22 mouse cellular contexts compared by ENCODE assay signal in the genomic region with DNA sequence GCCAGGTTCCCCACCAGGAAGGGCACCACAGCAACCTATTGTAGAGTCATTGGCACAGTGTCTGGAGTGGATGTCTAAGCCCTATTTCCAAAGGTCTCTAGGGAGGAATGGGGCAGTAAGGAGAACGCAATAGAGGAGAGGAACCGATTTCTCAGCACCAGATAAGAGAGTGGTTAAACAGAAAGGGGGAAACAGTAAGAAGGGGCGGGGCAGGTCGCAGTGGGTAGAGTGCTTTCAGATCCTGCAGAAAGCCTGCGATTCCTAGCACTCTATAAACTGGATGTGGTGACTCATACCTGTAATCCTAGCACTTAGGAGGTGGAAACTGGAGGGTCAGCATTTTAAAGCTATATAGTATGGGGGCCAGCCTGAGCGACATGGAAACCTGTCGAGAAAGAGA. TPM values are rescaled to one million over a fixed set of nuclear protein-coding genes. Genes with fewer than 3 reads are reported as not detected.
"Had no signal": no experiment of that assay in that cellular context is flagged by ENCODE, and none has a peak within 500 bp of the region (broad histone marks: within the 10 kb centered on the region; RNA-seq: fewer than 3 reads in every experiment).

No protein-coding gene starts in this region.

- H3K36me3 ChIP-seq: kidney, embryonic 15.5 days; limb, embryonic 12.5 days; liver, embryonic 13.5 days; lung, embryonic 15.5 days; neural tube, embryonic 12.5 days had no signal

- H3K9ac ChIP-seq: kidney, embryonic 15.5 days; liver, embryonic 13.5 days; liver, postnatal 0 days; lung, embryonic 15.5 days; neural tube, embryonic 12.5 days had no signal

- H3K4me2 ChIP-seq: kidney, embryonic 15.5 days; limb, embryonic 12.5 days; liver, embryonic 13.5 days; lung, embryonic 15.5 days; neural tube, embryonic 12.5 days had no signal

- H3K4me3 ChIP-seq: kidney, embryonic 15.5 days; limb, embryonic 12.5 days; liver, embryonic 13.5 days; lung, embryonic 15.5 days; neural tube, embryonic 12.5 days had no signal

- H3K27ac ChIP-seq: kidney, embryonic 15.5 days; limb, embryonic 12.5 days; liver, embryonic 13.5 days; lung, embryonic 15.5 days; macrophage; neural tube, embryonic 12.5 days had no signal

- H3K4me1 ChIP-seq: liver, embryonic 13.5 days; lung, embryonic 15.5 days; neural tube, embryonic 12.5 days had no signal

- DNase-seq: kidney, adult 2 months; kidney, postnatal 14 days; liver; liver, embryonic 13.5 days; liver, postnatal 0 days; lung, postnatal 14 days; midbrain, embryonic 14.5 days; thymus, adult 2 months; thymus, postnatal 36 days had no signal

- ATAC-seq: liver, postnatal 0 days had no signal

- H3K9me3 ChIP-seq: kidney, embryonic 15.5 days; limb, embryonic 12.5 days; liver, embryonic 13.5 days; lung, embryonic 15.5 days; neural tube, embryonic 12.5 days had no signal

RNA-seq across cellular contexts. Expression of a gene that starts 14.4 kb away (rescaled TPM):
- total RNA-seq: layer of hippocampus, adult 8-10 months; layer of hippocampus, postnatal 14 days; left cerebral cortex, adult 18-20 months; left cerebral cortex, postnatal 10 days; monocyte, adult 5-6 weeks; neutrophil, adult 5-6 weeks had no signal
- polyA plus RNA-seq: kidney, adult 2 months; kidney, embryonic 15.5 days; large intestine, adult 2 months; liver, embryonic 13.5 days; liver, postnatal 0 days; lung, embryonic 15.5 days; macrophage had no signal

RNA-seq across cellular contexts. Expression of a gene that starts 19.0 kb away (rescaled TPM):
- total RNA-seq: layer of hippocampus, adult 8-10 months; layer of hippocampus, postnatal 14 days; left cerebral cortex, adult 18-20 months; left cerebral cortex, postnatal 10 days; monocyte, adult 5-6 weeks; neutrophil, adult 5-6 weeks had no signal
- polyA plus RNA-seq: kidney, embryonic 15.5 days; large intestine, adult 2 months; limb, embryonic 12.5 days; lung, embryonic 15.5 days; macrophage; midbrain, embryonic 14.5 days; neural tube, embryonic 12.5 days; testis, adult 2 months had no signal

RNA-seq across cellular contexts. Expression of a gene that starts 40.7 kb away (rescaled TPM):
- total RNA-seq: layer of hippocampus, adult 8-10 months; layer of hippocampus, postnatal 14 days; left cerebral cortex, adult 18-20 months; monocyte, adult 5-6 weeks; neutrophil, adult 5-6 weeks had no signal
- polyA plus RNA-seq: kidney, adult 2 months; large intestine, adult 2 months; limb, embryonic 12.5 days; lung, embryonic 15.5 days; macrophage; neural tube, embryonic 12.5 days had no signal

RNA-seq across cellular contexts. Expression of a gene that starts 46.1 kb away (rescaled TPM):
- total RNA-seq: monocyte, adult 5-6 weeks; neutrophil, adult 5-6 weeks had no signal
- polyA plus RNA-seq: large intestine, adult 2 months; limb, embryonic 12.5 days; liver, embryonic 13.5 days; liver, postnatal 0 days; macrophage; midbrain, embryonic 14.5 days; neural tube, embryonic 12.5 days had no signal
